Mouse (Mus musculus): Measurements from ENCODE around the gene Nfyb.

- TF ChIP-seq CTCF (IDR thresholded peaks at IDR 0.05; ENCODE audit: insufficient read depth, low read depth, low read length) (no peak), POLR2A (IDR thresholded peaks at IDR 0.05; ENCODE audit: insufficient read depth, low read depth, low read length) (no peak)
These were observed 15.9 kb upstream of the Nfyb start for GRCm38 (mm10) chr10:82779831-82780230.
